Mouse (Mus musculus): ENCODE results near the gene Ep400.
"Not testable (repeated sequence)": the region's sequence is repeated elsewhere in the genome, so short reads cannot be mapped to it uniquely, and the experiment has no call there.

Ep400 gene

GRCm38 (mm10) chr5:110779998-110780760, 9.7 kb upstream of the Ep400 start, which contains the start of gene Pus1:
Gene Pus1 (minus strand): TSS chr5:110780659.
- peak; percentile 96 for DNase-seq (ENCODE audit: low read depth, low spot score)

GRCm38 (mm10) chr5:110779276-110779997, 8.9 kb upstream of the Ep400 start:
- DNase-seq (ENCODE audit: low read depth, low spot score), result no peak

GRCm38 (mm10) chr5:110778263-110778662, 7.7 kb upstream of the Ep400 start:
- no peak for DNase-seq (ENCODE audit: low read depth, low spot score)

- no peak for DNase-seq (ENCODE audit: low read depth, low spot score)
These were observed 5.6 kb upstream of the Ep400 start for GRCm38 (mm10) chr5:110776141-110776540.

GRCm38 (mm10) chr5:110774511-110774910, 4.0 kb upstream of the Ep400 start:
- DNase-seq (ENCODE audit: low read depth, low spot score), result no peak

GRCm38 (mm10) chr5:110772945-110773344, 2.4 kb upstream of the Ep400 start:
- DNase-seq (ENCODE audit: low read depth, low spot score), result not testable (repeated sequence)

GRCm38 (mm10) chr5:110770031-110770445, 479 bp downstream of the Ep400 start:
- no peak for DNase-seq (ENCODE audit: low read depth, low spot score)

- DNase-seq (ENCODE audit: low read depth, low spot score), result no peak
These were observed 1.2 kb downstream of the Ep400 start for GRCm38 (mm10) chr5:110769272-110769671.

- DNase-seq (ENCODE audit: low read depth, low spot score), result no peak
These were observed 6.6 kb downstream of the Ep400 start for GRCm38 (mm10) chr5:110763890-110764289.

- no peak for DNase-seq (ENCODE audit: low read depth, low spot score)
These were observed 25.5 kb downstream of the Ep400 start for GRCm38 (mm10) chr5:110745021-110745420.

GRCm38 (mm10) chr5:110739496-110740275, 30.8 kb downstream of the Ep400 start:
- DNase-seq (ENCODE audit: low read depth, low spot score), result no peak

- no peak for DNase-seq (ENCODE audit: low read depth, low spot score)
These were observed 34.9 kb downstream of the Ep400 start for GRCm38 (mm10) chr5:110735606-110736005.

- DNase-seq (ENCODE audit: low read depth, low spot score), result peak; percentile 43
These were observed 37.2 kb downstream of the Ep400 start for GRCm38 (mm10) chr5:110733231-110733823.

GRCm38 (mm10) chr5:110731227-110731626, 39.3 kb downstream of the Ep400 start:
- peak; percentile 42 for DNase-seq (ENCODE audit: low read depth, low spot score)

GRCm38 (mm10) chr5:110727850-110728249, 42.7 kb downstream of the Ep400 start:
- no peak for DNase-seq (ENCODE audit: low read depth, low spot score)

GRCm38 (mm10) chr5:110723543-110723942, 47.0 kb downstream of the Ep400 start:
- DNase-seq (ENCODE audit: low read depth, low spot score), result no peak

- DNase-seq (ENCODE audit: low read depth, low spot score), result not testable (repeated sequence)
These were observed 49.1 kb downstream of the Ep400 start for GRCm38 (mm10) chr5:110721463-110721862.

- DNase-seq (ENCODE audit: low read depth, low spot score), result no peak
These were observed 59.1 kb downstream of the Ep400 start for GRCm38 (mm10) chr5:110711455-110711854.

- DNase-seq (ENCODE audit: low read depth, low spot score), result peak; percentile 80
These were observed 61.3 kb downstream of the Ep400 start for GRCm38 (mm10) chr5:110709256-110709655.

GRCm38 (mm10) chr5:110704004-110704403, 66.5 kb downstream of the Ep400 start:
- no peak for DNase-seq (ENCODE audit: low read depth, low spot score)

GRCm38 (mm10) chr5:110698617-110699016, 71.9 kb downstream of the Ep400 start:
- no peak for DNase-seq (ENCODE audit: low read depth, low spot score)

- DNase-seq (ENCODE audit: low read depth, low spot score), result no peak
These were observed 88.5 kb downstream of the Ep400 start for GRCm38 (mm10) chr5:110682041-110682440.

Data from brain, adult 2 months (tissue).